Mouse (Mus musculus) lung, adult 2 months (tissue): ENCODE data around the gene Sel1l3.

ENCODE experiments used
- CTCF ChIP-seq: fragments of 200-500 bp; IDR thresholded peaks from 2 replicates; pipeline ENCODE4 v1.5.1; 2011; ENCODE audit warnings: mild to moderate bottlenecking, low read length, control low read depth; ENCODE audit not compliant: insufficient read depth
- POLR2A ChIP-seq: fragments of 200-500 bp; IDR thresholded peaks from 2 replicates; pipeline ENCODE4 v1.6.1; 2011; ENCODE audit warnings: low read depth, mild to moderate bottlenecking, control low read depth, low read length, borderline replicate concordance; ENCODE audit errors: extremely low read depth

GRCm38 (mm10) chr5:53202748-53203147 lies 11.0 kb downstream of the Sel1l3 start:
- TF ChIP-seq POLR2A (no peak), CTCF (no peak)
